Mouse (Mus musculus): ENCODE results near the gene Lamb2. TPM values are rescaled to one million over a fixed set of nuclear protein-coding genes. Genes with fewer than 3 reads are reported as not detected.

The Lamb2 gene
- total RNA-seq, 2 experiments from 2014 or later: 355 to 379 TPM

DNA sequence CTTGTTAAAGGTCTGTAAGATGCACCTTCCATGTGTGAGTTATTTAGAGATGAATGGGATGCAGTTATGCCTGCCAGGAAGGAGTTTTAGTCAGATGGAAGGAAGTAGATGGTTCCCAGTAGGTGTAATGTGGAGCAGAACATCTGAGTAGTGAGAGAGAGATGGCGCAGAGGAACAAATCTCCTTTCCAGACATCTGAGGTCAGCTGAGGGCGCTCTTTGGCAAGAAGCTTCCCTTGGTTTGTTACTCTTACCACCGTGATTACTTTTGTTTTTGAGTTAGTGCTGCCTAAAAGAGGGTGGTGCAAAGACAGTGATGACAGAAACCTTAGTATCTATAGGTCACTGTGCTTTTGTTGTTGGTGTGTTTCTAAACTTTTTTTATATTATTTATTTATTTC is 45.9 kb downstream of the Lamb2 start:
- no peak for DNase-seq
- intact Hi-C loops (cut with DNase I): no loop called here

DNA sequence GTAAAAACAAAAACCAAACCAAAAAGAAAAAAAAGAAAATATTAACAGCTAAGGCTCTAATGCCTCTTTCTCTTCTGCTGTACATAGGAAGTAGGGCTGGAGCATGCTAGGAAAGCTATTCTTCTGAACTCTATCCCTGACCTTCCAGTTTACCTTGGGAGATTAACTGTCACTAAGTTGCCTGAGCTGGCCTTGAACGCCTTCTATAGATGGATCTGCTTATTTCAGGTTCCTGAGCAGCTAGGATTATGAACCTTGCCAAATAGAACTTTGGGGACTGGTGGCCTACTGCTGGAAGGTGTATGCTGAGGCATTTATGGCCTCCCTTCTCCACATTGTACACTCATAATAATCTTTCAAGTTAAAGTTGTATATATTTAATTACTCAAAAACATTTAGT is 51.4 kb downstream of the Lamb2 start:
- no peak for DNase-seq
- intact Hi-C loops (cut with DNase I): no loop called here

DNA sequence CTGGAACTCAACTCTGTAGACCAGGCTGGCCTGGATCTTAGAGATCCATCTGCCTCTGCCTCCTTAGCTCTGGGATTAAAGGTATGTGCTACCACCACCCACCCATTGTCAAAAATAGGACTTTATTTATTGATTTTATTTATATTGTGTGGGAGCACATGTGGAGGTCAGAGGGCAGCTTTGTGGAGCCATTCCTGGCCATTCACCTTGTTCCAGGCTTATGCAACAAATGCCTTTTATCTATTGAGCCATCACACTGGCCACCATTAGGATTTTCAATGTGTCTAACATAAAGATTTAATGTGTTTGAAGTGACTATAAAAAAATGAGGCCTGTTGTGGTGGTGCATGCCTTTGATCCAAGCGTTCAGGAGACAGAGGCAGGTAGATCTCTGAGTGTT is 52.0 kb downstream of the Lamb2 start:
- DNase-seq: no peak
- intact Hi-C loops (cut with DNase I): no loop called here

Other genes starting within 250 kb of the Lamb2 start
- 100 to 1,000 TPM; 362 to 379 TPM for gene Dag1, start 215.8 kb upstream of the Lamb2 start, total RNA-seq (2021)
- gene Nicn1, start 189.3 kb upstream of the Lamb2 start, total RNA-seq (2021): 10 to 100 TPM; 18.4 to 19.8 TPM
- 1 to 10 TPM; 5.4 to 7.0 TPM for gene Amt, start 182.9 kb upstream of the Lamb2 start, total RNA-seq (2021)
- gene Rhoa, start 173.6 kb upstream of the Lamb2 start, total RNA-seq (2021): 100 to 1,000 TPM; 250 to 262 TPM
- gene Tcta, start 173.6 kb upstream of the Lamb2 start, total RNA-seq (2021): 10 to 100 TPM; 25.4 to 25.5 TPM
- gene Gpx1, start 140.8 kb upstream of the Lamb2 start, total RNA-seq (2021): 100 to 1,000 TPM; 156 to 161 TPM
- gene Usp4, start 131.9 kb upstream of the Lamb2 start, total RNA-seq (2021): 10 to 100 TPM; 76.5 to 83.6 TPM
- gene 1700102P08Rik, start 86.9 kb upstream of the Lamb2 start, total RNA-seq (2021): under 1 TPM; 0.67 to 0.90 TPM
- gene Ccdc36, start 51.3 kb upstream of the Lamb2 start, total RNA-seq (2021): not detected
- not detected for gene BC048562, start 43.3 kb upstream of the Lamb2 start, total RNA-seq (2021)
- 10 to 100 TPM; 23.6 to 29.4 TPM for gene Ccdc71, start 19.2 kb upstream of the Lamb2 start, total RNA-seq (2021)
- 10 to 100 TPM; 15.0 to 15.2 TPM for gene Klhdc8b, start 18.2 kb upstream of the Lamb2 start, total RNA-seq (2021)
- 100 to 1,000 TPM; 101 to 108 TPM for gene Usp19, start 10.9 kb downstream of the Lamb2 start, total RNA-seq (2021)
- 10 to 100 TPM; 75.9 to 81.0 TPM for gene Qars, start 28.0 kb downstream of the Lamb2 start, total RNA-seq (2021)
- gene Qrich1, start 37.1 kb downstream of the Lamb2 start, total RNA-seq (2021): 10 to 100 TPM; 68.4 to 70.1 TPM
- 10 to 100 TPM; 47.0 to 54.5 TPM for gene Impdh2, start 80.5 kb downstream of the Lamb2 start, total RNA-seq (2021)
- gene Ndufaf3, start 87.7 kb downstream of the Lamb2 start, total RNA-seq (2021): 10 to 100 TPM; 53.1 to 59.8 TPM
- gene Dalrd3, start 90.2 kb downstream of the Lamb2 start, total RNA-seq (2021): 10 to 100 TPM; 18.7 to 21.4 TPM
- gene Wdr6, start 99.0 kb downstream of the Lamb2 start, total RNA-seq (2021): 10 to 100 TPM; 21.2 to 23.9 TPM
- gene P4htm, start 117.9 kb downstream of the Lamb2 start, total RNA-seq (2021): 10 to 100 TPM; 14.3 to 16.6 TPM
- gene Arih2, start 169.7 kb downstream of the Lamb2 start, total RNA-seq (2021): 10 to 100 TPM; 47.7 to 48.0 TPM
- 100 to 1,000 TPM; 222 to 228 TPM for gene Slc25a20, start 182.4 kb downstream of the Lamb2 start, total RNA-seq (2021)
- gene Prkar2a, start 209.6 kb downstream of the Lamb2 start, total RNA-seq (2021): 10 to 100 TPM; 74.3 to 75.9 TPM

Data from heart, postnatal 14 days (tissue).